Mouse (Mus musculus): ENCODE data around the gene Tppp2.

The Tppp2 gene

GRCm38 (mm10) chr14:51918125-51918524, at the start of gene Tppp2:
Gene Tppp2 (plus strand): TSS chr14:51918425.
- no peak for DNase-seq

- DNase-seq, result no peak
Observed at GRCm38 (mm10) chr14:51870756-51871155, 47.5 kb upstream of the Tppp2 start.

GRCm38 (mm10) chr14:51871741-51872140, 46.5 kb upstream of the Tppp2 start:
- no peak for DNase-seq

- DNase-seq, result no peak
Observed at GRCm38 (mm10) chr14:51877517-51877916, 40.7 kb upstream of the Tppp2 start.

- peak; percentile 77 to 82 for DNase-seq
Observed at GRCm38 (mm10) chr14:51883527-51884030, 34.6 kb upstream of the Tppp2 start.

GRCm38 (mm10) chr14:51884031-51884544, 34.1 kb upstream of the Tppp2 start:
- DNase-seq, result no peak

GRCm38 (mm10) chr14:51884598-51885331, 33.5 kb upstream of the Tppp2 start, which contains the start of gene Mettl17:
Gene Mettl17 (plus strand): TSS chr14:51884842.
- DNase-seq, result peak; percentile 95 to 97

- DNase-seq, result no peak
Observed at GRCm38 (mm10) chr14:51886051-51886450, 32.2 kb upstream of the Tppp2 start.

- DNase-seq, result no peak
Observed at GRCm38 (mm10) chr14:51889833-51890232, 28.4 kb upstream of the Tppp2 start.

- DNase-seq, result no peak
Observed at GRCm38 (mm10) chr14:51892191-51892939, 25.9 kb upstream of the Tppp2 start, which contains the start of gene Slc39a2. Gene Slc39a2 (plus strand): TSS chr14:51892889.

- DNase-seq, result peak; percentile 67 to 78
Observed at GRCm38 (mm10) chr14:51893094-51893794, 25.0 kb upstream of the Tppp2 start.

- no peak for DNase-seq
Observed at GRCm38 (mm10) chr14:51893809-51894208, 24.4 kb upstream of the Tppp2 start.

GRCm38 (mm10) chr14:51895071-51895470, 23.2 kb upstream of the Tppp2 start:
- DNase-seq, result no peak

GRCm38 (mm10) chr14:51896019-51896418, 22.2 kb upstream of the Tppp2 start:
- no peak for DNase-seq

GRCm38 (mm10) chr14:51896539-51897170, 21.6 kb upstream of the Tppp2 start:
- DNase-seq, result no peak

GRCm38 (mm10) chr14:51899351-51899750, 18.9 kb upstream of the Tppp2 start:
- DNase-seq, result no peak

- peak; percentile 62 to 67 for DNase-seq
Observed at GRCm38 (mm10) chr14:51902806-51903710, 15.2 kb upstream of the Tppp2 start.

- DNase-seq, result no peak
Observed at GRCm38 (mm10) chr14:51903782-51904181, 14.4 kb upstream of the Tppp2 start.

- no peak for DNase-seq
Observed at GRCm38 (mm10) chr14:51904706-51905105, 13.5 kb upstream of the Tppp2 start.

GRCm38 (mm10) chr14:51906102-51906501, 12.1 kb upstream of the Tppp2 start:
- no peak for DNase-seq

- no peak for DNase-seq
Observed at GRCm38 (mm10) chr14:51911301-51911700, 6.9 kb upstream of the Tppp2 start.
